Mouse (Mus musculus): ENCODE data around the gene Mrtfa.
A peak's percentile ranks its signal among the peaks of the same experiment; 100 is the strongest.

Mrtfa gene

DNA sequence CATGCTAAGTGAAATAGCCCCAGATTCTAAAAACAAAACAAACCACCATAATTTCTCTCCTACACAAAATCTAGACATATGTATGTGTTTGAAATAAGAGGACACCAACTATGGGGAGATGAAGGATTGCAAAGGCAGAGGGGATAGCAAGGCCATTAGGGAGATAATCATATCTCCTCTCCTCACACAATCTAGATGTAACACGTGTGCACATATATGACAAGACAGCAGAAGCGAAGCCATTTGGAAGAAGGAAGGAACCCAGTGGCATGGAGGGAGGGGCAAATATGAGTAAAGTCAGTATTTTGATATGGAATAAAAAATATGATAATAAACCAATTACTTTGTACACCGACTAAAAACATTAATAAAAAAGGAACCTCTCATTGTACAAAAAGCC is 91.9 kb downstream of the Mrtfa start:
- no peak for DNase-seq

DNA sequence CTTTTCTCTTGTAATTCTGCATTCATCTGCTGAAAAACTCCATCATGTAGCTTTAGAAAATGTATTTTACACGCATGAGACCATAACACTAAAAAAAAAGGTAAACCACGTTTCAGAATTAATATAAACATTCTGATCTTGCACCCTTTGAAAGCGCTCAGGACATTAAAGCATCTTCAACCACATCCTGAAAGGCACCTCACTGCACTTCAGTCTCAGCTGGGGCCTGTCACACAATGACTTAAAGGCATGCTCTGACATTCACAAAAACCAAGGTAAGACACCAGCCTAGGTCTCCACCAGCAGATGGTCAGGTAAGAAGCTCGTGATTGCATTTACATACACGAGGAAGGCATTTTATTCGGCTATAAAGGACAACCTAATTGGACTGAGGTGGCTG is 92.7 kb downstream of the Mrtfa start:
- DNase-seq = peak in 1 of 2 experiments; percentile 17

DNA sequence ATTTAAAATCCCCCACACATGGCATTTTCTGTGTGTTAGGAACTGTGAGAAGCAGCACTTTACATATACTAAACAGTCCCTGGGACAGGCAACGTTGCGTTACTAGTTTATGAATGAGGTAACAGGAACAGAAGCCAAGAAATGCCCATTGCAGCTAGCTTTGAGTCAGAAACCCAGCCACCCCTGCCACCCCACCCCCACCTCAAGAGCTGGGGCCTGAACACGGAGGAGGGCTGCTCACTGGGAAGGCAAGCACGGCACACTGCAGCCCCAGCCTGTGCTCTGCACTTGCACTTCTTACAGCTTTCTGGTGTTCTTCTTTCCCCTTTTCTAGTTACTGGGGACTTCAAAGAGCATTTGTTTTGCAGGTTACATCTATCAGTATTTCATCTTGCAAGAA is 93.1 kb downstream of the Mrtfa start:
- peak; percentile 61 to 81 for DNase-seq

DNA sequence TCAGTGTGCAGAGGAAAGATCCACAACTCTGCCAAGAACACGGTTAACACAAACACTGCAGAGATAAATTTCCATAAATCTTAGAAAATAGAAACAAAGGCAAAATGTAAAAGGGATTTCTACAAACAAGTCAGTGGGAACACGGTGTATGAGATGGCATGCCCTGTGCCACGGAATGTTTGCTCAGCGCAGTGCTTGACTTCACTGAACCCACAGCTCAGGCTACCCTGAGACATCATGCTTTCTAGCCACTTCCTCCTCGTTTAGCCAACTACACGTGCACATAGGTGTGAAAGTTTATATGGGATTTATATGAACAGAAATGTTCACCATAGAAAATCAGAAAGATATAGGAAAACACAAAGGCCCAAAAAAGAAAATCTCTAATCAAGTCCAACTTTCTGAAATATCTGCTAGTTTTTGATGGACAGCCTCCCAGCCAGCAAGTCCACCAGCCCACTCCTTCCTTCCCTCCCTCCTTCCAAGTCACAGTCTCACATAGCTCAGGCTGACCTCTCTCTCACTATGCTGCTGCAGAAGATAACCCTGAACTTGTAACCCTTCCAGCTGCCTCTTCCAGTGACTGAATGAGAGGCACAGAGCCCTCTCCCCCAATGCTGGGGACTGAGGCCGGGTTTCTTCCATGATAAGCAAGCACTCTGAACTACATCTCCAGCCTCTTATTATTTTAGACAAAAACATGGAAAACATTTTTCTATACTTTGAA is 94.1 kb downstream of the Mrtfa start:
- DNase-seq = no peak

GRCm38 (mm10) chr15:81093032-81093431 is 97.5 kb downstream of the Mrtfa start:
- no peak for DNase-seq

- DNase-seq = no peak
Measured at GRCm38 (mm10) chr15:81091718-81092117, 98.8 kb downstream of the Mrtfa start.

GRCm38 (mm10) chr15:81087529-81087928 is 103.0 kb downstream of the Mrtfa start:
- no peak for DNase-seq

GRCm38 (mm10) chr15:81086644-81087480 is 103.7 kb downstream of the Mrtfa start:
- DNase-seq = no peak

- DNase-seq = no peak
Measured at GRCm38 (mm10) chr15:81083826-81084225, 106.7 kb downstream of the Mrtfa start.

GRCm38 (mm10) chr15:81083281-81083680 is 107.3 kb downstream of the Mrtfa start:
- DNase-seq = no peak

DNA sequence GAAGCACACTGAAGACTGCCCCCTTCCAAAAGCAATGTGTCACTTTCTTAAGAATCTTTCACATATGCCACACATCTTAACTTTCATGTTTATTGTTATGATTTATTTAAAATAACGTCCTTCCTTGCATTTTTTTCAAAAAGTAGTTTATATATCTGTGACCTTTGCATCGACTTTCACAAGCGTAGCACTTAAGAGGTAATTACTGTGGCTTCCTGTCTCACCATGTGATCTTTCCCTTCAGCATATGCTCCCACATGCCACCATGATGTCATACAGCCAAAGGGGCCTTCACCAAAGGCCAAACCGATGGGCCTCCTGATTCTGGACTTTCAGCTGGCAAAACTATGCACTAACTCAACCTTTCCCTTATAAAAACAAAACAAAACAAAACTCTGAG is 109.3 kb downstream of the Mrtfa start:
- DNase-seq = no peak

DNA sequence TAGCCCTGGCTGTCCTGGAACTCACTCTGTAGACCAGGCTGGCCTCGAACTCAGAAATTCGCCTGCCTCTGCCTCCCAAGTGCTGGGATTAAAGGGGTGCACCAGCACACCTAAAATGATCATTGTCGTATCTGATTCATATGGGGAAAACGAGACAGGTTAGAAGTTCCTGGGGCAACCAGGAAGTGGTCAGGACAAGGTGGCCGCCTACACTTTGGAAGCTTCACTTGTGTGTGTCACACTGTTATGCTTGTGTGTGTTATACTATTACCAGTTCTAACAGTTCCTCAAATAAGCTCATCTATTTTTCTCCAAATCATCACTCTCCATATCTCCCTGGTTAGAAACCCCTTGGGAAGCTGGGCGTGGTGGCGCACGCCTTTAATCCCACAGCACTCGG is 110.2 kb downstream of the Mrtfa start:
- DNase-seq = no peak

DNA sequence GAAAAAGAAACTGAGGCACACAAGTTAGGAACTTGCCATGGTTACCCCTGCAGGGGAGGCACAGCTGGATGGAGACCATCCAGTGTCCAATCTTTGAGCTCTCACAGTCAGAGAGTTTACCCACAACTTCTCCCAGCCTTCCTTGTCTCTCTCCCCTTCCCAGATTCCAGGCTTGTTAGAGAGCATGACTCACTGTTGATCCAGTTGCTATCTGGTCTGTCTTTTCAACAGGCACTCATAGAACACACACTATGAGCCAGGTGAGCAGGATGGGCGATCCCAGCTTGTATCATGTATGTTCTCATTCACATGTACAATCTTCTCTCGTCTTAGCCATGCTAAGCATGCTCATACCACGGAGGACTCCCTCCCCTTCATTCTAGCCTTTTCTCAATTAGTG is 111.3 kb downstream of the Mrtfa start:
- DNase-seq = no peak

DNA sequence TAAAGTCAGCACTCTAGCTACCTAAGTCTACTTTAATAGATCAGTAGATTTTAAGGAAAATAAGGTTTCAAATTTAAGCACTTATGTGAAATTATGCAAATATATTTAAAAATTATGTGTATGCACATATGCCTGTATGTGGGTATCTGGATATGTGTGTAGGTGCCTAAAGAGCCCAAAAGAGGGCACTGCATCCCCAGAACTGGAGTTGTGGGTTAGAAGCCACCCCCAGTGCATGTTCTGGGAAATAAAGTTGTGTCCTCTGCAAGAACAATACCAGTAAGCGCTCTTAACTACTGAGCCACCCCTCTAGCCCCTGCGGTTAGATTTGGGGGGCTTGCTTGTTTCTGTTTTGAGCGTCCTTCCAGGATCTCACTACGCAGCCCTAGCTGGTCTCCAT is 113.0 kb downstream of the Mrtfa start:
- DNase-seq = peak; percentile 49 to 54

GRCm38 (mm10) chr15:81074543-81074942 is 116.0 kb downstream of the Mrtfa start:
- no peak for DNase-seq

DNA sequence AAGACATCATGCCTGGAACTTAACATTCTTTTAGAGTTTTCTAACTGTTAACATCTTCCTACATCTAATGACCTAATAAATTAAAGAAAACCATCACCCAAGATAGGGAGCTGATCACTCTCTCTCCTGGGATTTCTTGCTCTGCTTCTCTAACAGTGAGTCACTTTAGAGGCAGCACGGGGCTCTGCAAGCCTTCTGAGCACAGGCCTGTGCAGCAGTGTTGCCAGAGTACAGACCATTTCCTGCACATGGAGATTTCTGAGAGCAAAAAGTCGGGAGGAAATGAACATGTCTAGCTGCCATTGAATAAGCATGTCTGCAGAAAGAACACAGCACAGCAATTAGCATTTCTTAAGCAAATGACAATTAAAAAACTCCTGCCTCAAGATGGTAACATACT is 116.8 kb downstream of the Mrtfa start:
- DNase-seq = no peak

DNA sequence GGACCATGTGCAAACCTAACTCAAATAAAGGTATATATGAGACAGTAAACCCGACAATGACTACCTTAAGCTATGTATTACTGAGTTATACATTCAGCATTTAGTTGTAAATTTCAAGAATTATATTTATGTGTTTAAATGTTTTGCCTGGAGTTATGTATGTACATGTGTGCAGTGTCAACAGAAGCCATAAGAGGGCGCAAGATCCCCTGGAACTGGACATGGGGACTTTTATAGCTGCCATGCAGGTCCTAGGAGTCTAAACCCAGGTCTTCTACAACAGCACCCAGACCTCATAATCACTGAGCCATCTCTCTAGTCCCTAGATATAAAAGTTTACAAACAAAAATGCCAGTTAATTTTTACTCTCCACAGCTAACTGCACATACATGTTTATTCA is 117.8 kb downstream of the Mrtfa start:
- peak; percentile 33 to 40 for DNase-seq

DNA sequence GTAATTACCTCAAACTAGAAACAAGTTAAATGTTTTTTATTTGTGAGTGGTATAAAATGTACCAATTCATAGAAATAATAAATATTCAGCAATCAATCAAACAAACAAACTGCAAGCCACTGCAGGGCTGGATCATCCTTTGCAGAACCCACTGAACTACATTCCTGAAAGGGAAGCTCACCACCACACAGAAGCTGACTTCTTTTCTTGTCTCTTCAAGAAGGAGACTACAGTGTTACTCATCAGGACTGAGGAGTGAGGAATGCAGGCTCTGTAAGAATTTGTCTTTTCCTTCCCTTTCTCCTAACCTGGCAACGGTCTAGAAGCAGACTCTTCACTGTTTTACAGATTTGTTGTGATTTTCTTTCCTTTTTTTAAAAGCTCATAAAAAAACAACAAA is 120.1 kb downstream of the Mrtfa start:
- DNase-seq = no peak

DNA sequence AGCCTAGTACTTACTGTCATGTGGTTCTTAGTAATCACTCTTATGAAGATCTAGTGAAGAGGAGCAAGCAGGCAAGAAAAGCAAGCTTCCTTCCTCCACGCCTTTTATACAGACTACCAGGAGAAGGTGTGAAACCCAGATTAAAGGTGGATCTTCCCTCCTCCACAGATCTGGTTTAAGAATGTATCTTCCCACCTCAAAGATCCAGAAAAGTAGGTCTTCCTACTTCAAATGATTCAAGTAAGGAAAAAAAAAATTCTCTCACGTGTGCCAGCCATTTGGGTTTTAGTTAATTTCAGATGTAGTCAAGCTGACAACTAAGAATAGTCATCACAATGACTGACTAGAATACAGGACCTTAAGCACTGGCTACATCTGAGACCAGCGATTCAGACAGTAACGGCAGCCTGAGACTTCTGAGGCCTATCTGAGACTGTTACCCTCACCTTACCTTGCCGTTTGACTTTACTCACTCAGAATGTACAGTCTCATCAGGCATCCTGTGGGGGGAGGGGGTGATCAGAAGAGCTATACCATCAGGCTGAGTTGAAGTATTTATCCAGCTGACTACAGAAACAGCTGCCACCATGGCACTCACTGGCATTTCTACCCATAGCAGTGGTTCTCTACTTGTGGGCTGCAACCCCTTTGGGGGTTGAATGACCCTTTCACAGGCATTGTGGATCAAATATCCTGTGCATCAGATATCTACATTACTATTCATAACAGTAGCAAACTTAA is 121.7 kb downstream of the Mrtfa start:
- no peak for DNase-seq

DNA sequence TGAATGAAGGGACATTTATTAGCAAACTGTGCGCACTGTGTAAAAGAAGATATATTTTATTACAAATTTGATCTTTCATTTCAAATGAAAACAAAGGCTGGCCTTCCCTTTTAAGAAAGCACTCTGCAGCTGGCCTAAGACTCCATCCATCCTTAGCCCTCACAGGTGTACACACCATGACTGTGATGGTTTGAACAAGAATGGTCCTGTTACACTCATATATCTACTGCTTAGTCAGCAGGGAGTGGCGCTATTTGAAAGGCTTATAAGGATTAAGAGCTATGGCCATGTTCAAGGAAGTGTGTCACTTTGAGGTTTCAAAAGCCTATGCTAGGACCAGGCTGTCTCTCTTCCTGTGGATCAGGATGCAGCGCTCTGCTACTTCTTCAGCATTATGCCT is 122.8 kb downstream of the Mrtfa start:
- no peak for DNase-seq

DNA sequence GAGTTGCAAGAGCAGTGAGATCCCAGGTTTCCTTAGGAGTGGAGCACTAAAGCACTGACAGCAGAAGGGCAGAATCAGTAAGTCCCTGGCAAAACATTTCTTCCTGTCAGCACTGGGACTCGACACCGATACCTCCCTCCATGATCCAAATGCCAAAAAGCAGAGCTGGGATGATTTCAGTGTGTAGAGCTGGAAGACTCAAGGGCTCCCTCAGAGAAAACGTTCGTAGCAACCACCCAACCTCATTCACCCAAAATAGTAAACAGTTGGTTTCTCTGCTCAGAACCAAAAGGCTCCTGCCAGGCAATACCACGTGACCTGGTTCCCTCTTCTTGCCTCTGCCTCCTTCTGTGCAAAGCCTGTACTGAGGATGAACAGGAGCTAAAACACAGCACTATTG is 123.6 kb downstream of the Mrtfa start:
- no peak for DNase-seq

DNA sequence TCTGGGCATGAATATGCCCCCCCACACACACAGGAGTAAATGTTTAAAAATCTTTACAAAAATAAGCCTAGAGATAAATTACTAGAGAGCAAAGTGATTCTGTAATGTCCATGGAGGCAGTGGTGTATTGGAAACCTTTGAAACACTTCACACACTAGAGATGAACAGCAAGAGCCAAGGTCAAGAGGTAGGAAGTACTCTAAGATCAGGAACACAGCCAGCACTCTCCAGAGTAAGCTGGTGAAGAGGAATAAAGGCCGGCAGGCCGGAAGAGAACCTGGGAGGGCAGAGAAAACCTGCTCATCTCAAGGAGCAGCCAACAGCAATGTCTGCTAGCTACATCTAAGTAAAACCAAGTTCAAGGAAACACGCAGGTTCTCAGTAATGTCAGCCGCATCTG is 125.9 kb downstream of the Mrtfa start:
- no peak for DNase-seq

DNA sequence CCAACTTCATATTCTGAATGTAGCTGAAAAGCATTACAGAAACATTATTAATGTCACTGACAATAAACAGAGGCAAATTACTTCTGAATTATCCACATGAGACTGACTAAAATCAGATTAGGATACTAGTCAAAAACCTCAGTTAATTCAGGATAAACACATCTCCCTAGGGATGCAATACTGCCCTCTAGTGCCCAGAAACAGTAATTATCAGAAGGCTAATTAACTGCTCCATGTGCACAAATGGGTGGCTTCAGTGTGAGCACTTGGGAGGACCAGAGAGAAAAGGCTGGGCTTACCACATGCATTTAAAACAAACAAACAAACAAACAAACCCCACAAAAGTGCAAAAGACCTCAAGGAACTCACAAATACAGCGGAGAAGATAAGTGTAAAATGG is 126.4 kb downstream of the Mrtfa start:
- no peak for DNase-seq

- DNase-seq = no peak
Measured at GRCm38 (mm10) chr15:81062616-81063015, 127.9 kb downstream of the Mrtfa start.
